Mouse (Mus musculus): ENCODE results near the gene Wdfy3. TPM values are rescaled to one million over a fixed set of nuclear protein-coding genes. Genes with fewer than 3 reads are reported as not detected.

Wdfy3 gene
- total RNA-seq, 2 experiments from 2014 or later: 52.6 to 58.6 TPM

DNA sequence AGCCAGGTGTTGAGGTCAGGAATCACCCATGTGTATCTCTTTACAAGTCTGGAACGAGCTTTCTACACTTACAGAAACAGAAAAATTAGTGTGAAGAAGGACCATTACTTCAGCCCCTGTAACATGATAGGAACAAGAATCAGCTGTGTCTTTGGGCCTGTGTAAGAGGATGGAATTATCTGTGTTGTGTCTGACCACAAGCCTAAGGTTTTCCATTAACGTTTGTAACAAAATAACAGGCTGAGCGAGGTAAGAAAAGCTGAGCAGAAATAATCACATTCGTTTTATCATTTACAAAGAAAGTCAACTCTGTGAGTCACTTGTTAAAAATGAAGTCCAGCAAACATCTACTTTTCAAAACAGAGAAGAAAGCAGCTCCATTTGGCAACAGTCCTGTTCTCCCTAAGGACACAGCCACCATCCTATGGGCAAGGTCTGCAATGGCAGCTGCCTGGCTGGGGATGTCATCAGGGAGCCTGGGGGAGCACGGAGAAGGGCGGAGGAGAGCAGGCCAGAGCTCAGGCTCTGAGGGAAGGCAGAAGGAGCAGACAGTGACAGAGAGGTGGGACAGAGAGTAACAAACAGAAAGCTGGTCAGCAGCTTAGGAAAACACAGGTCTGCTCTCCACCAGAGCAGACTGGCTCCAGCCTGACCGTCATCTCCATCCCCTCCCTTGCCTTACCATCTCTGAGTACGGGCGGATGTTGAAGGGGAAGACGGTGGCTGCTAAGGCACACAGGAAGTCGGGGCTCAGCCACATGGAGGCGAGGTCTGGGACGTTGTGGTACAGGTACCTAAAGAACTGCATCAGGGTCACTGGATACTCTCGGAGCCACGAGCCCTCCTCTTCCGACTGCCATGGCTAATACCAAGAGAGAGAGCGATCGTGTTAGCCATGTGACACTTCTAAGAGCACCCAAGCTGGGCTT lies 173.7 kb downstream of the Wdfy3 start:
- DNase-seq (ENCODE audit: low spot score in 2 of 2): no peak

DNA sequence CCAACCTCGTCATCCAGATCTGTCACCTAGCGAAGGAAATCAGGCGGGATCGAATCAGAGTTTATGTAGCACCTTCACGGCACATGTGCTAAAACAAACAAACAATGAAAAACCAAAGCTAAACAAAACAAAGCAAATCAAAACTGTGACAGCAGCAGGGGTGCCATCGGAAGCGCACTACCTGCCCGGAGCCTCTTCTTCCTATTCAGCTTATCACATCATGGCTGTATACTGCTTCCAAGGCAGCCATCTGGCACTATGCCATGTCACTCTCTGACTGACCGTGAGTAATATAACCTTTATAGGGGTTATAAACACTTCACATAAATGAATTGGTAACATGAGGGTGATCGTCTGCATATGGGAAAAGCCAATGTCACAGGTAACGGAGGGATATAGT lies 174.6 kb downstream of the Wdfy3 start:
- no peak for DNase-seq (ENCODE audit: low spot score in 2 of 2)

DNA sequence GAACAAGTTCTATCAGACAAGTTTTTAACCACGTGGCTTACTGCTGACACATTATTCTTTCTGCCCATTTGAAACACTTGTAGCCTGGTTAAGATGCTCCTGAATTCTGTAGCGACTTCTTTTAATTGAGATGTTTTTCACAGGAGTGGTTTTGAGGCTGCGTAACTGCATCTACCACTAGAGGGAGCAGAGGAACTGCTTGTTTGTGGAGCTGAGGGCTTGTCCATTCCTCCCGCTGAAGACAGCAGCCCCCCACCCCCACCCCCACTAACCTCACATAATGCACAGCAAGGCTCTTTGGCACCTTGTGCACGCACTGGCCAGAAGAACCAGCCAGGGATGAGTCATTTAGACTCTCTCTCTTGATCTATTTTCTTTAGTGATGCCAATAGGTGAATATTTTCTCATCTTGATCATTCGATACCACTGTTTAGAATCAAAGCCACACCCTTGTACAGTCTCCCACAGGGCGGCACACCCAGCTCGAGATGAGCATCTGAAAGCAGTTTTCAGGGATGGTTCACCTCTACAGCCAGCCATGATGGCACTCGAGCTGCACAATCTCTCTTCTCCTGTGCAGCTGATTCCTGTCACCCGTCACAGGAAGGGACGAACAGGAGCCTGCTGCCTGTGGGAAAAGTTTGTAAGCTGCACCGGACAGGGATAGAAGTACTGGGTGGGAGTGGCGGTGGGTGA lies 175.8 kb downstream of the Wdfy3 start:
- no peak for DNase-seq (ENCODE audit: low spot score in 2 of 2)

DNA sequence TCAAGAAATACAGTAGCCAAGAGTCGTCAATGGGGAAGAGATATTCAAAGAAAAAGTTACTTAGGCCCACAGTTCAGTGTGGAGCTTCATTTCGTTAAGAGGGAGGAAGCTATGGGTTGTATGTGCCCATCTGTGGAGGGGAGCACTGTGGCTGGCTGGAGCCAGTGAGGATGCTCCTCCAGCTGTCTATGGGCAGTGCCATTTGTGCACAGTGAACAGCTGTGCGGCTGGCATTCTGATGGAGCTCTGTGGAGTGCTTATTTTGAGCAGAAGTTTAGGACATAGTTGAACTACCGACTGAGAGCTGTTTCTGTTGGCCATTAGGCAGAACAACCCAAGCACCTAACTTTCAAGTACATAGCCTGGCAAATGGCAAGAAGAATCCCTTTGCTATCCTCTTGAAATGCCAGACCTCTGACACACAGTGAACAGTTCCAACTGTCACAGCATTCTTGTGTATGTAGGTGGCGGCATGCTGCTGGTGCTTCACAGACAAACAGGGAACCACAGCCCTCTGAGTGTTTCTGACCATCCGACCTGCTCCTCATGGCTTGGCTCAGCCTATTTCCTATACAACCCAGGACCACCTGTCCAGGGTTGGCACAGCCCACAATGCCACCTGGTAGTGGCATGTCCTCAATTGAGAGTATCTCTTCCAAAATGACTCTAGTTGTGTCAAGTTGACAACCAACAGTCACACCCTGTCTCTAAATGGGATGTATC lies 177.9 kb downstream of the Wdfy3 start:
- no peak for DNase-seq (ENCODE audit: low spot score in 2 of 2)

DNA sequence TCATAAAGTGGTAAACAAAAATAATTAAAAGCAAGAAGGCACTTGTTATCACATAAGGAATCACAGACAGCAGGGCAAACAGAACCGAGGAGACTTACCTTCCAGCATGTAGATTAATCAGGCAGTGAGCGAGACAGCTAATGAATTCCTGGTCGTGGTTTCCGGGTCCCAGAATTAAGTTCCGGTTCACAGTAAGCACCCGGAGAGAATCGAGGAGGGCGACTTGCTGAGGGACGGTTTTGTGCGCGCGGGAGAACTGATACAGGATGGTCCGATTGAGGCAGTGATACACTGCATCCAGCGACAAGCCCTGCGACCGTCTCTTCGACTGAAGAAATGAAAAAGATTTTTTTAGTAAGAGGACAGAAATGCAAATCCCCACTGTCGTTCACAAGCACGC lies 181.7 kb downstream of the Wdfy3 start:
- DNase-seq (ENCODE audit: low spot score in 2 of 2): no peak

DNA sequence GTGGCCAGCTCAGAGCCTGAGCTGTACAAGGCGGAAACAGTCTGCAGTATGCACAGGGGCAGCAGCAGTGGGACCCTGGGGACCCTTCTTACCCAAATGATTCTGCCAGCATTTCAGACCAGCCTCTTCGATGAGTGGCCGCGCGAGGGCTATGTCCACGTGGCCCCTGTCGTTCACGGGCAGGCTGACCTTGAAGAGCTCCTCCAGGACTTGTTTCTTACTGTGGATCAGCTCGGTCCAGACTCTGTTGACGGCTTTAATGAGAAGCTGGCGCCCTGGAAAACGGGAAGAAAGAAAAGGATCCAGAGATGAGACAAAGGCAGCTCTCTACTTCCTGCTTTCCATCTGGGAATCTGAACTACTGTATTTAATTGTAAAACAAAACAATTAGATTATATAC lies 184.7 kb downstream of the Wdfy3 start:
- no peak for DNase-seq (ENCODE audit: low spot score in 2 of 2)

DNA sequence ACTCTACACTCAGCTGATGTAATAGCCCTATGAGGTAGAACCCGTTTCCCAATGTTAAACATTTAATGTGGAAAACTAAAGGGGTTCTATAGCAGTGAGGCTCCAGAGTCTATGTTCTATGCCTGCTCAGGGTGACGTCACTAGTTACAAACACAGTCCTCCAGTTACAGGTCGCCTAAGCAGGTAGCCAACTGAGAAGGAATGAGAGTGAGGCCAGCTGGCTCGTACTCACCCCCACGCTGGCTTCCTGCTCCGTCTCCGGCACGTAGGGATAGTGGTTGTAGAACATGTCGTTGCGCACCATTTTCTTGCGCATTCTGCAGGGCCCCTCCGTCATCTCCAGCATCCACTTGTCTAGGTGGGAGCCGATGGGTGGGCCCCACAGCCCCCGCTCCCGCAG lies 187.5 kb downstream of the Wdfy3 start:
- no peak for DNase-seq (ENCODE audit: low spot score in 2 of 2)

DNA sequence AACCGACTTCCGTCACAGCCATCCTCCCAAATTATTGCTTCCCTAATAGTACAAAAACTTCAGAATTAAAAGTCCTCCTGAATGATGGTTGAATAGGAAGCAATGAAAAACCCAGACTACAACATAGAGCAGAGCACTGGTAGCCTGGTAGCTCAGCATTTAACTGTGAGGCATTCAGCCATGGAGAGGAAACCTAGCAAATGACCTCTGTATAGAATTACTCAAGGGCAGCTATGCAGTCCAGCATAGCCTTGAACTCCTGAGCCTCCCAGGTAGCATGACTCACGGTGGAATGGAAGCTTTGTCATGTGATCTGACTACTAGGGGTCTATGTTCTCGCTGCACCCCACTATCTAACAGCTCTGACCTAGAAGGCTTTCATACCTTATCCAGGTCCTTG lies 189.8 kb downstream of the Wdfy3 start:
- no peak for DNase-seq (ENCODE audit: low spot score in 2 of 2)

DNA sequence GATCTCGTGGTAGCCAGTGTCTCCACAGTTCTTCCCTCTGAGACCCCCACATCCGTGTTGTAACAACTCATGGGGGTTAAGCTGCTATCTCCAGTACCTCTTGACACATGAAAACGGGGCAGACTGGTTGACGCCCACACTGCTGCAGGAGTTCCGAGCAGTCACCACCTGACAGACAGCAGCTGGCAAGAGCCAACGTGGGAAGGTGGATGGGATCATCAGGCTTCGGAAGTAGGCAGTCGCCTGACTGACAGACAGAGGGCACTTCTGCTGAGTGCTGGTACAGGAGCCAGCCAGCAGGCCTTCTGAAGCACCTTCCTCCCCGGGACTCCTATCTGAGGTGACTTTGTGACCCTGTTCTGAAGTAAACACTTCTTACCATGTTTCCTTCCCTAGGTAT lies 191.3 kb downstream of the Wdfy3 start:
- no peak for DNase-seq (ENCODE audit: low spot score in 2 of 2)

DNA sequence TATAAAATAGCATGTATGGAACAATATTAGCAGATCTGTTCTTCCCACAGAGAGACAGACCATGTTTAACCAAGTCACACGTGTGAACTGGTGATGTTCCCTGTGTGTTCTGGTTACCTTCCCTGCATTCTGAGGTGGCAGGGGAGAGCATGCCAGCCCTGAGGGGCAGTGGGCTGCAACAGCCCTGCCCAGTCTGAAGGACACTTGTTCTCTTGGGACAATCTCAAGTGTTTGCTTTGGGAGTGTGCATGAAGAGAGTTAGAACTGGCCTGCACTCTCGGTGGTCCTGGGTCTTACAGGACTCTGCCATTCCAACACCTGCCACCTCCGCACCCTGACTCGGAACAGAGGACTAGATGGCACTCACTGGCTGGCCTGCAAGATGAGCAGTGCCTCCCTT lies 193.5 kb downstream of the Wdfy3 start:
- DNase-seq (ENCODE audit: low spot score in 2 of 2): no peak

DNA sequence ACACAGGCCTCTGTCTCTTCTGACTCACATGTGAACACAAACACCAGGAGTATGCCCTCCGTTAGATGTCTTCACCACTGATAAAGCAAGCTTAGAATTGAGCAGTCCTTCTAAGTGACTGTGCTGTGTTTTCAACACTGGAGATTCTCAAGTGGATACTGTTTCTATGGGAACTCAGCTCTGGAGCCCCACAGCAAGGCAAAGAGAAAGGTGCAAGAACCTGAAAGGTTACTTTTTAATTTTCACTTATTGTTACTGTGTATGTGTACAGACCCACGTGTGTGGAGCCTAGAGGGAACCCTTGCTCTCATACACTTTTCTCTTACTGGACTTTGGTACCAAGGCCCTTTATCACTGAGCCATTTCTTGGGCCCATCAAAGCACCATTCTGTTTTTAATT lies 203.0 kb downstream of the Wdfy3 start:
- DNase-seq (ENCODE audit: low spot score in 2 of 2): no peak

DNA sequence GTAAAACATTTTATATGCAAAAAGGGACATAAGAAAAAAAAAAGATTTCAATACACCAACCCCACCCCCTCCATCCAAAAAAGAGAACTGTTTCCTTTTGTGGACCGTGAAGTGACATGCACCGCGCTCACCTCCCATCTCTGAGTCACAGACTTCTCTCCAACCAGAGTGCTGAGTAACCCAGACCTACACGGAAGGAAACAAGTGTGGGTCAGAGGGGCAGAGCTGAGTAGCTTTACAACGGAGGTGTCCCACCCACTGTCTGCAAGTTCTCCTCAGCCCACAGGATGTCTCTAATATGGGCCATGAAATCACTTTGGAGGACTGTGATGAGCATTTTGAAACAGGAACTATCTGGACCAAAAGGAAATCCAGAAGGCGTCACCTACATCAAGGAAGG lies 205.8 kb downstream of the Wdfy3 start:
- DNase-seq (ENCODE audit: low spot score in 2 of 2): no peak

DNA sequence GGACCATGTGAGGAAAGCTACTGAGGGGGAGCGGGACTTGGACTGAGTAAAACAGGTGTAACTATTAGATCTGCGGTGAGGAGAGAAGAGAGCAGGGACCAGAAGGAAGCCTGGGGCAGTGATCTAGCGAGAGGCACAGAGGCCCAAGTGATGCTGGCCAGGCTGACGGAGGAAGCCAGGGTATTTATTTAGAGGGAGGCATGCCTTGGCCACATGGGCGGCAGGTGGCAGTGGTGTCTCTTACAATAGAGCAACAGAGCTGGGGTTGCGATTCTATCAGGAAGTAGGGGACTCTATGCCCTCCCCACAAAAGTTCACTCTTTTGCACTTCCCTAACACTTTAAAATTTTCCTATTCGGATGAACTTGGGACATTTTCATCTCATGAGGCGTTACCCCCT lies 207.1 kb downstream of the Wdfy3 start:
- DNase-seq (ENCODE audit: low spot score in 2 of 2): no peak

DNA sequence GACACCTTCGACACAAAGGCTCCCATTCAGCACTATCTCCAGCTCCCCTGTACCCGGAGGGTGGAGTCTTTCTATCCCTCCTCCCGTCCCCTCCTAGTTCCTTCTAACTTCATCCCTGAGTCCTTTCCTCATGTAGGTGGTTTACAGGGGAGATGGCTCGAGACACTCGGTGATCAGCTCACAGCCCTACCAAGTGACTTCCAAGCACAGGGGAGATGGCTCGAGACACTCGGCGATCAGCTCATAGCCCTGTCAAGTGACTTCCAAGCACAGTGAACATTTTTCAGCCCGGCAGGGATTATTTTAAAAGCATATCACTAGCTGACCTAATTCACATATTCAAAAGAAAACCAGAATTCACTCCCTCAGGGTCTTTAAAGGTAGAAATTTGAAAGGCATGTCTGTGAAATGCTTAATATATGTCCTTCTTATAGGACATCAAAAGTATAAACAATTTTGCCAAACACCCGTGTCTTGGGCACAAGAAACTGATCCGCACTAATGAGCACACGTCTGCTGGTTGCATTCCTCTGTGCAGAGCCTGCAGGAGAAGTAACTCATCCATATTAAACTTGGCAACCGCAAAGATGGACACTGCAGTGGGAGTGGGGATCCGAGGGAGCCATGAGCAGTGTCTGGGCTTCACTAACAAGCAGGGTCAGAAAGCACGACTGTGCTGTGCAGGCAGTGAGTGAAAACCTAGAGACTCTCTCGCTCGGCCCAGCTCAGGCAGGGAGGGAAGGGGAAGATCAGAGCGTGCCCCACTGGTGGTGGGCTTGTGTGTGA lies 207.7 kb downstream of the Wdfy3 start:
- no peak for DNase-seq (ENCODE audit: low spot score in 2 of 2)

DNA sequence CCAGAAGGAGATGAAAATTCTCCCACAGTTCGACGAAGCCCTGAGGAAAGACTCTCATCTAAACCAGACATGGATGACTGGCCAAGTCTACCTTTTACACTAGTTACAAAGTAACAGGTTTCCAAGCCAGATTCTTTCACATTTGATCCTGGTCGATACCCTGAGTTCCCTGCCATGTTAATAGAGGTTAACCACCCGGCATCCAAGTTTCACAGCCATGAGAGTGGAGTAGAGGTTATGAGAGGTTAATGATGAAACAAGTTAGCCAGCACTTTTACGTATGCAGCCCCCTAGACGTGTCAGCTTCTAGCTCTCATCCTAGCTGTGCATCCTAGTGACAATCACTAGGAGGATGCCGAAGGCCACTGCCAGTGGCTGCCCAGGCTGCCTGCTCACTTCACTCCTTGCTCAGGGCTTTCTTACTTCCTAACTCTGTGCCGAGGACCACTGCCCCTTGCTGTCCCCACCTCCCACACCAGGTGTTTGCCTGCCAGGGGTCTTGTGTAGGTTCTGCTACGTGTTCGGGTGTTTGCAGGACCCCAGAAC lies 210.8 kb downstream of the Wdfy3 start:
- DNase-seq (ENCODE audit: low spot score in 2 of 2): no peak

DNA sequence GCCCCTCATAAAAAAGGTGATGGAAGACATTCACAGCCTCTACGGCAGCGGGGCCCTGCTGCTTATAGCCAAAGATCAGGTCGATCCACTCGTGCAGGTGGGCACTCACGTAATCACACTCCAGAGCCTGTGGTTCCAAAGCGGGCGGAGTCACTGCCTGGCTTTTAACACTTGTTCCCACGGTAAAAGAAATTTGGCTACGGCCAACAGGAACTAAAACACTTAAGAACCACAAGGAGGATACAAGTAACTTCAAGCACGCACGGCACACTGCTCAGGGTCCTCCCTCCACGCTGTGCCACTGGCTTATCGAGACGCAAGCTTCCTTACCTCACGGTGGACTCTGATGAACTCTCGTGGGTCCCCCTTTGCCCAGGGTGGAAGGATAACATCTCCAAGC lies 214.2 kb downstream of the Wdfy3 start:
- DNase-seq (ENCODE audit: low spot score in 2 of 2): no peak

DNA sequence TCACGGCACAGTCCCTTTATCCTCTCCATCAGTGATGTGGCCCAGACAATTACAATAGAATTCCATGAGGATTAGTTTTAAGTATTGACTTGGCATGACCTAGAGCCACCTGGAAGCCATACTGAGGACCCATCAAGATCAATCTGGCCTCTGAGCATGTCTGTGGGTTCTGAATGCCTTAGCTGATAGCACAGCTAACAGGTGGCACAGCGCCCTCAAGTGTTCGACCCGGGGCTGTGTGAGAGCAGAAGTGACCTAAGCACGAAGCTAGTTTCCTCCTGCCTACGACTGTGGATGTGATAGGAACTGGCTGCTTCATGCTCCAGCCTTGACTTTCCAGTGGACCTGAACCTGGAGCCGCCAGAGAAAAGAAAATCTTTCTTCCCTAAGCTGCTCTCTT lies 215.1 kb downstream of the Wdfy3 start:
- DNase-seq (ENCODE audit: low spot score in 2 of 2): no peak

DNA sequence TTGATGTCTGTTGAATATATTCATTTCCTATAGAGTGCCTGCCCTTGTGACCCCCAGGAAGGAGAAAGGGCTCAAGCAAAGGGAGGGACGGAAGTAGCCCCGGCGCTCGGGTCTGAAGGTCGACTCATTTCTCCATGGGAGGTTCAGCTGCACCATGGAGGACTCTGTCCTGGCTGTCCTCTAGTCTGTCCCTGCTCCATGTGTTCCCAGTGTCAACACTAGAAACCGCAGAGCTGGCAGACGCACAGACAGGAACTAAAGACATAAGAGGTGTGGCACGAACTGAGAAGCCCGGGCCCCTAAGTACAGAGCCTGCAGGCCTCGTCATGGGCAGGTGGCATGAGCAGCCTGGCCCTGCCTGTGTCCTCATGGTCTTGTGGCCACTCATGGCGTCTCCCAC lies 215.6 kb downstream of the Wdfy3 start:
- DNase-seq (ENCODE audit: low spot score in 2 of 2): no peak

DNA sequence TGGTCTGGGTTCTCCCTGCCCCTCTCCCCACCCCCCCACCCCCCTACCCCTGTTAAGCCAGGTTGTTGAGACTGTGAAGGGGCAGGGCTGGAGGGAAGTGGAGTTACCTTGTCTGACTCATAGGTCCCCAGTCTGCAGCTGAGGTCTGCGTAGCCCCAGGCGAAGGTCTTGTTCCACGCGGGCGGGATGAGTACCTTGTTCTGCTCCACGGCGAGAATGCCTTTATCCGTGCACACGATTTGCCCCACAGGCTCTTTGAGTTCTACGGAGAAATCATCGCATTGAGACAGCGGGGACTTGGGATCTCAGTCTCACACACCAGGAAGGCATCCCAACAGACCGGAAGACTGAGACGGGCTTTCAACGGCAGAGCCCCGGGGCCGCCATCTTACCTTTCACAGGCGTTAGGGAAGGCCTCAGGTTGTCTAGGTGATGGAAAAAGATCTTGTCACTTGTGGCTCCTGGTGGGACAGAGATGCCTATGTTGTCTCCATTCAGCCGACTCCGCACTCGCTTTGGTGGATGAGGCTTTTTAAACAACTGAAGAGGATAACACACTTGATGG lies 217.5 kb downstream of the Wdfy3 start:
- DNase-seq (ENCODE audit: low spot score in 2 of 2): no peak

DNA sequence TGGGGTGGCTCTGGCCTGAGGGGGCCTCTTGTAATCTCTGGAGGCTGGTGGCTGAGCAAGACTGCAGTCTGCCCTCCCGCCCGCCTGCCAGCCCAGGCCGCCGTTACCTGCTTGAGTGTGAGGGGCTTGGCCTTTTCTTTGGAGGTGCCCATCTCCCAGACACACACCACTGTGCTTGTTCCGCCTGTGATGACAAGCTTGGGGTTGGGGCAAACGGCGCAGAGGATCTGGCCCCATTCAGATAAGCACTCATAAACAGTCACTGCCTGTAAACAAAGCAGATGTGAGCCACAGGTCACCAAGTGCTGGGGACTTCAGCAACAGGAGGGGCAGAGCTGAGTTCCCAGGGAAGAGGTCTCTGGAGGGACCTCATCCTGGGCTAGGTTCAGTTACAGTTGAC lies 218.6 kb downstream of the Wdfy3 start:
- no peak for DNase-seq (ENCODE audit: low spot score in 2 of 2)

DNA sequence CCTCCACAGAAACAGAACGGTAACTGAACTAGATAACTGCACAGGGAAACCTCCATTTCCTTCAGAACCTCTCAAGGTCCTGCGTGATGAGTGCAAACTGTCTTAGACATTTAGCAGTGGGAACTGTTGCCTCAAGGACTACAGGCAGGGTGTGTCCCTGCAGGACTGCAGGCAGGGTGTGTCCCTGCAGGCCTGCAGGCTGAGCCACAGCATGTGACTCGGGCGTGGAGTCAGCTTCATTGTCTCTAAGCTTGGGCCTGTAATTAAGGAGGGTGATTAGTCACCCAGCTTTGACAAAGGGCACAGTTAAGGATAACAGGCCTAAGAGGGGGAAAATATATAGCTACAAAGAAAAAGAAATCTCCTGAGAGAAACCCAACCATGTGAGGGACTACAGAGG lies 222.0 kb downstream of the Wdfy3 start:
- no peak for DNase-seq (ENCODE audit: low spot score in 2 of 2)

All from adrenal gland, postnatal 4 days (tissue).